Mouse (Mus musculus) liver, adult 2 months (tissue): ENCODE results near the gene Sat2.

ENCODE experiments used
- CTCF ChIP-seq: fragments of 200-500 bp; IDR thresholded peaks from 2 replicates; pipeline ENCODE4 v1.5.1; 2011; ENCODE audit warnings: low read depth, low read length, control low read depth
- POLR2A ChIP-seq: fragments of 200-500 bp; IDR thresholded peaks from 2 replicates; pipeline ENCODE4 v1.6.1; 2011; ENCODE audit warnings: low read length, control low read depth; ENCODE audit not compliant: insufficient read depth; ENCODE audit errors: extremely low read depth

DNA sequence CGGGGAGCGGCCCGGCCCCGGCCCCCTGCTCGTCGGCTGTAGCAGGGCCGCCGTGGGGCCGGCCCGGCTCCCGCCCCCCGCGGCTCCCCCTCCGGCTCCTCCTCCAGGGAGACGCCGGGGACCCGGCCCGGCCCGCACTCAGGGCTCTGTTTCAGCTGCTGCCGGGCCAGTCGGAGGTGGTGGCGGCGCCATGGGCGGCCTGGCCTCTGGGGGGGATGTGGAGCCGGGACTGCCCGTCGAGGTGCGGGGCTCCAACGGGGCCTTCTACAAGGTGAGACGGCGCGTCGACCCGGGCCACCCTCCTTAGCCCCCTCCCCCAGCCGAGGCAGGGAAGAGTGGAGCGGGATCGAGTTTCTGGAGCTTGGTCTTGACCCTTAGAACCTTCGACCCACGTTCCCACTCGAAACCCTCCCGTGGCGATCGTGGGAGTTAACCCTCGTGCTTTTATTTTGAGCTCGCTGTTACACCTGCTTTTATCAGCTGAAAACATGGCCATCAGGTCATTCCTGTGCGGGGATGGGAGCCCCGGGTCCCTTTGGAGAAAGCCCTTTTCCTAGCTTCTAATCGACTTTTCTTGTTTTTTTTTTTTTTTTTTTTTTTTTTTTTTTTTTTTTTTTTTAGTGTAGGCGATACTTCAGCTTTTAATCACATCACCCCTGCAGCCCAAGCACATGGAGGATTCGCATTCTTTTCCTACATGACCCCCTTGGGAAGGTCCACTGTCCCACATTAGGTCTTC lies 11.5 kb downstream of the Sat2 start:
- no peak for TF ChIP-seq CTCF
- no peak for TF ChIP-seq POLR2A
